Mouse (Mus musculus) neural tube, embryonic 11.5 days (tissue): Measurements from ENCODE around the gene Rtn1. TPM values are rescaled to one million over a fixed set of nuclear protein-coding genes. Genes with fewer than 3 reads are reported as not detected.
A peak's percentile ranks its signal among the peaks of the same experiment; 100 is the strongest.

Experiments
- ATAC-seq: fragments of 200-750 bp; cut with Nextera tagmentation; 2 replicates; pipeline ENCODE4 v1.8.0; 2017; ENCODE audit warnings: moderate number of reproducible peaks, mild to moderate bottlenecking, moderate TSS enrichment, moderate library complexity; ENCODE audit not compliant: insufficient read depth, low FRiP score, low TSS enrichment
- DNase-seq: peaks from one replicate; pipeline ENCODE4 v3.0.0-alpha.2; 2015; ENCODE audit warnings: low spot score
- H3K27ac ChIP-seq: fragments of 300-500 bp; sonication (generic); 2 replicates; pipeline ENCODE4 v1.5.1; 2014; ENCODE audit warnings: low read depth, mild to moderate bottlenecking, low read length
- H3K27me3 ChIP-seq: fragments of 300-500 bp; sonication (generic); 2 replicates; pipeline ENCODE4 v1.6.1; 2014; ENCODE audit warnings: mild to moderate bottlenecking, low read length, mixed read lengths; ENCODE audit not compliant: control insufficient read depth, insufficient read depth
- H3K36me3 ChIP-seq: fragments of 300-500 bp; sonication (generic); 2 replicates; pipeline ENCODE4 v1.6.1; 2014; ENCODE audit warnings: mild to moderate bottlenecking, low read length, moderate library complexity, mixed read lengths; ENCODE audit not compliant: control insufficient read depth, insufficient read depth
- H3K4me1 ChIP-seq: fragments of 300-500 bp; sonication (generic); 2 replicates; pipeline ENCODE4 v1.6.1; 2014; ENCODE audit warnings: low read length, mixed read lengths; ENCODE audit not compliant: control insufficient read depth, insufficient read depth
- H3K4me2 ChIP-seq: fragments of 300-500 bp; sonication (generic); 2 replicates; pipeline ENCODE4 v1.6.1; 2014; ENCODE audit warnings: low read depth, mild to moderate bottlenecking, moderate library complexity
- H3K4me3 ChIP-seq: fragments of 300-500 bp; sonication (generic); 2 replicates; pipeline ENCODE4 v1.5.1; 2014; ENCODE audit warnings: low read depth, low read length
- H3K9ac ChIP-seq: fragments of 300-500 bp; sonication (generic); 2 replicates; pipeline ENCODE4 v1.6.1; 2014; ENCODE audit warnings: mild to moderate bottlenecking, low read length
- H3K9me3 ChIP-seq: fragments of 300-500 bp; sonication (generic); 2 replicates; pipeline ENCODE4 v1.6.1; 2016; ENCODE audit warnings: low read length; ENCODE audit not compliant: control insufficient read depth
- WGBS: fragments of 180-500 bp; shearing (Covaris S2); extraction: QIAGEN DNeasy Blood & Tissue Kit; methylation state at CpG from one replicate; pipeline ENCODE4 v1.1.7; 2014; 5-methylcytosine and 5-hydroxymethylcytosine counted together
- polyA plus RNA-seq: library from polyadenylated mRNA; unstranded; fragments of >200 nt; fragmentation: Nextera tagmentation; extraction: Ambion mirVana; gene quantifications from 2 replicates; pipeline ENCODE4 v1.2.1, GENCODE M21; 2014

Gene Rtn1
- polyA plus RNA-seq, 1 experiment from 2014 or later = 504 TPM

DNA sequence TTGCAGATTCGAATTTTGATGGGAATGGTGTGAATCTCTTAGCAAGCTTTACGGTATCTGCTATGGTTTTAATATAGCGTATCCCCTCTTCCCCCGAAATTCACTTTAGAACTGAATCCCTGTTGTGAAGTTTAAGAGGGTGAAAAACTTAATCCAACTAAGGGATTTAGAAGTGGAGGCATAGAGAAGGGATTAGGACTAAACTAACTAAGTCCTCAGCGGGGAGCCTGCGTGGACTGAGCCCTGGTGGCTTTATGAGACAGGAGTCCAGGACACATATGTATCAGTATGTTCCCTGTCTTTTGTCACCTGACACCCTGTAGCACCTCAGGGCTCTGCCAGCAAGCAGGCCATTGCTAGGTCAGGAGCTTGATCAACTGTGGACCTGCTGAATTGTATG lies 181.1 kb downstream of the Rtn1 start:
- Histone ChIP-seq H3K9ac (no peak overlapping the region), H3K4me1 (0 out of 2 replicates have a peak, but pooled peaks cover 4% of the 10 kb centered on the region), H3K9me3 (no peaks in the 10 kb centered on the region), H3K27me3 (no peaks in the 10 kb centered on the region), H3K4me2 (no peak overlapping the region), H3K27ac (no peak overlapping the region), H3K4me3 (no peak overlapping the region), H3K36me3 (no peaks in the 10 kb centered on the region)
- WGBS = 88% methylated on average over 6 of the region's 6 CpGs
- DNase-seq = no peak
- no peak for ATAC-seq

DNA sequence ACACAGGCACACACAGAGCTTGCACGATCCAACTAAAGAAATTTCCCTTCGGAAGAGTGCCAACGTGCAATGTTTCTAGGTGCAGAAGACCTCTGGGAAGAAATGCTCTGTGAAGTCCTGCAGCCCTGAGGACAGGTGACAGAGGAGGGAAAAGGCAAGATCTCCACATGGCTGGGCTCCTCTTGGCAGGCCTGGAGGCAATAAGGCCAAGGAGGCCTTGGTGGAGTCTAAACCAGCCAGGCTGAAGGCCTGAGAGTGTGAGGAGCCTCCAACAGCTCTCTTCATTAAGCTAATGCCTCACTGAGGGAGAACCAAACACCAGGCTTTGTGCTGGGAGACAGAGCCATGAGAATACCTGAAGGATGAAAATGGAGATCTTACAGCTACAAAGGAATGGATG lies 183.5 kb downstream of the Rtn1 start:
- no peaks in the 10 kb centered on the region for H3K27me3 ChIP-seq
- no peak for ATAC-seq
- no peak overlapping the region for H3K27ac ChIP-seq
- no peak overlapping the region for H3K4me3 ChIP-seq
- no peak overlapping the region for H3K4me2 ChIP-seq
- 96% methylated on average over 3 of the region's 3 CpGs for WGBS
- DNase-seq = no peak
- H3K36me3 ChIP-seq = no peaks in the 10 kb centered on the region
- H3K4me1 ChIP-seq = no peaks in the 10 kb centered on the region
- no peak overlapping the region for H3K9ac ChIP-seq
- H3K9me3 ChIP-seq = no peaks in the 10 kb centered on the region

DNA sequence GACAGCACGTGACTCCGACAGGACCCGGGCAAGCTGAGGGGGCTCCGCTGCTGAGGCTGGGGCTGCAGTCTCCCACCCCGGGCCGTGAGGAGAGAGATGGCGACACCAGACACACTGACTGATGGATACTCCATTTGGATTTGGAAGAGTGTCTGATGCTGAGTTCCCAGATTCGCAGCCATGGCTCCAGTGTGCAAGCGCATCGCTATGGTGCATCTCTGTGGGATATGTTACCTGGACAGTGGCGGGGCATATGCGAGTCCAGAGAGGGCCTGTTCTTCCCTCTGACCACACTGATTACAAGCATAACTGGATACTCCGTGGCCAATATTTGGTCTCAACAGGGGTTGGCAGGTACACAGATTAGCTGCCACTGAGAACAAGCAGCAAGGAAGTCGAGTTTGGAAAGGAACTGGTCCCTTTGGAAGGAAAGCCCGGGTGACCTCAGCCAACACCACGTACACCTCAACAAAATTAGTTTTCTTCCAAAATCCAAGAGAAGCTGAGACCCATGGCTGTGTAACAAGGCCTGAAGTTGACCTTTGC lies 185.2 kb downstream of the Rtn1 start:
- Histone ChIP-seq H3K4me3 (no peak overlapping the region), H3K27me3 (no peaks in the 10 kb centered on the region), H3K36me3 (no peaks in the 10 kb centered on the region), H3K4me1 (no peaks in the 10 kb centered on the region), H3K9me3 (no peaks in the 10 kb centered on the region), H3K4me2 (no peak overlapping the region), H3K27ac (no peak overlapping the region), H3K9ac (no peak overlapping the region)
- ATAC-seq (no peak), DNase-seq (no peak)
- 92% methylated on average over 16 of the region's 16 CpGs for WGBS

DNA sequence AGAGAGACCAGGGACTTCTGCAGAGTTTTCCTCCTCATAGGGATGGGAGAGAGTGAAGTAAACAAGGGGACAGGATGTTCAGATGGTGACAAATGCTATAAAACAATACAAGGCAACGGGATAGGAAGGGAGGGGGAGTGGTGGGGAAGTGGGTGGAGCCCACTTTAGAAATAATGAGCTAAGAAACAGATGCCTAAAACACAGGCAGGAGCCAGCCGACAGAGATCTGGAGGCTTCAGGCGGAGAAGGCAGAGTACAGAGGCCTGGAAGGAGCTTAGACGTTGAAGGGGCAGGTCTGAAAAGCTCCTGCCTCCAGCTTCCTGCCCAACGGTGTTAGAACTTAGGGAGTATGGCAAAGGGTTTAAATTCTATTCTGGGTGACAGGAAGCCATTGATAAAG lies 195.3 kb downstream of the Rtn1 start:
- no peak overlapping the region for H3K4me3 ChIP-seq
- ATAC-seq (no peak), DNase-seq (no peak)
- no peak overlapping the region for H3K9ac ChIP-seq
- H3K4me1 ChIP-seq = no peaks in the 10 kb centered on the region
- H3K36me3 ChIP-seq = no peaks in the 10 kb centered on the region
- H3K27me3 ChIP-seq = no peaks in the 10 kb centered on the region
- no peak overlapping the region for H3K4me2 ChIP-seq
- no peak overlapping the region for H3K27ac ChIP-seq
- no peaks in the 10 kb centered on the region for H3K9me3 ChIP-seq
- 50% methylated on average over 5 of the region's 5 CpGs for WGBS

DNA sequence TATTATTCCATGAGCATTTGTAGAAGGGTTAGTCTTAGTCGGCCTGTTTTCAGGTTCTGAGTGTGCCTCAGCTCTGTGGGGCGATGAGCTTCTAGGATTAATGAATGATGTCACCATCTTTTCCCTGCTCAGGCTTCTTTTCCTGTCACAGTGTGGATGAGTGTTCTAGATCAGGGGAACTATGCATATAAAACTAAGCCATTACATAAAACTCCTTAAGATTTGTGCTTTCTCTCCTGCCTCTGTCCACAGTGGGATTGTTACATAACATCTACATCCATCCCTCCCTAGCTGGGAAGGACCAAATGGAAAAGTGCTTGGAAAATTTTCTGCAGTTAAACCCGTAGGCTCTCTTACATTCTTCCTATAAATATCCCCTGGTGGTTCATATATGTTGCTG lies 208.0 kb downstream of the Rtn1 start:
- Histone ChIP-seq H3K4me2 (no peak overlapping the region), H3K27me3 (no peaks in the 10 kb centered on the region), H3K4me3 (no peak overlapping the region), H3K36me3 (no peaks in the 10 kb centered on the region), H3K9me3 (no peaks in the 10 kb centered on the region), H3K4me1 (no peaks in the 10 kb centered on the region), H3K9ac (no peak overlapping the region), H3K27ac (no peak overlapping the region)
- DNase-seq (no peak), ATAC-seq (no peak)
- WGBS = 88% methylated on average over 3 of the region's 3 CpGs

DNA sequence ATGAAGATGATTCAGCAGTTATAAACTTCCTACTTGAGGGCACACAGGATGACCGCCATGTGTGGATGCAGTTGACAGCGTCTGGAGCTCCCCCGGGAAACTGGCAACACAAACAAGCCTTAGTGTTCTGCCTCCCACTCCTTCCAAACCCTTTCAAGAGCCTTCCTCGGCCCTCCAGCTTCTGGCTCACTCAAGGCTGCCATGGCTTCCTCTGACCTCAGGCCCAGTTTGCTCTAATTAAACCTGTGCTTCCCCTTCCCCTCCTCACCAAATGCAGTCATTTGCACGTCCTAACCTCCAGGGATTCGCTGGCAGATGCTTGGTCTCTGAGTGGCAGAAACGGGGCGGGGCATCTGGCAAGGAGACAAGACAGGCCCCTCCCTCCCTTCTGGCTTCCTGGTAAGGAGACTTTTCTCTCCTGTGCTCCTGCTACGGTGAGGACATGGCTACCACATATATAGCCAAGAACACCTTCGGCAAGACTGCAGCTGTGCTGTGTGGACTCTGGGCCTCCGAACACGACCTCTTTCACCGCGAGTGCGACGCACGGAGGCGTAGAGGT lies 210.8 kb downstream of the Rtn1 start:
- no peaks in the 10 kb centered on the region for H3K36me3 ChIP-seq
- no peaks in the 10 kb centered on the region for H3K4me1 ChIP-seq
- H3K9ac ChIP-seq = no peak overlapping the region
- H3K4me2 ChIP-seq = no peak overlapping the region
- peak; percentile 55 for DNase-seq
- ATAC-seq = no peak
- no peaks in the 10 kb centered on the region for H3K27me3 ChIP-seq
- H3K9me3 ChIP-seq = no peaks in the 10 kb centered on the region
- no peak overlapping the region for H3K27ac ChIP-seq
- WGBS = 55% methylated on average over 18 of the region's 18 CpGs
- no peak overlapping the region for H3K4me3 ChIP-seq

DNA sequence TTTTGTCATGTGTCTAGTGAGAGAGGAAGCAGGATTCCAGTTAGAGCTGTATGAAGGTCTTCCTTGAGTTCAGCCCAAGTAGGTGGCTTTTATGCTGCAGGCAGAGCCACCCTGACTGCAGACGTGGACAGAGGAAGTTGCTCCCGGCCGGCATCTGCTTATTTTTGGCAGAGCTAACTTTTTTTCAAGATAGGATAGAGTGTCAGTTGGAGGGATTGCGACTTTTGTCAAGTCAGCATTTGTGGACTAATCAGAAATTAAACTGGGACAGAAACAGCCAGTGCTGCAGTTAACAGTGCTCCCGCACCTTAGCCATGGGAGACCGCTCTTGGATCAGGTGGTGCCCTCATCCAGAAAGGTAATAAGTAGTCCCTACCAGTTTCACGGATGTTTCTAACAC lies 211.4 kb downstream of the Rtn1 start:
- Histone ChIP-seq H3K27me3 (no peaks in the 10 kb centered on the region), H3K9ac (no peak overlapping the region), H3K4me2 (no peak overlapping the region), H3K27ac (no peak overlapping the region), H3K4me1 (no peaks in the 10 kb centered on the region), H3K4me3 (no peak overlapping the region), H3K9me3 (no peaks in the 10 kb centered on the region), H3K36me3 (no peaks in the 10 kb centered on the region)
- 82% methylated on average over 7 of the region's 7 CpGs for WGBS
- no peak for DNase-seq
- ATAC-seq = no peak

DNA sequence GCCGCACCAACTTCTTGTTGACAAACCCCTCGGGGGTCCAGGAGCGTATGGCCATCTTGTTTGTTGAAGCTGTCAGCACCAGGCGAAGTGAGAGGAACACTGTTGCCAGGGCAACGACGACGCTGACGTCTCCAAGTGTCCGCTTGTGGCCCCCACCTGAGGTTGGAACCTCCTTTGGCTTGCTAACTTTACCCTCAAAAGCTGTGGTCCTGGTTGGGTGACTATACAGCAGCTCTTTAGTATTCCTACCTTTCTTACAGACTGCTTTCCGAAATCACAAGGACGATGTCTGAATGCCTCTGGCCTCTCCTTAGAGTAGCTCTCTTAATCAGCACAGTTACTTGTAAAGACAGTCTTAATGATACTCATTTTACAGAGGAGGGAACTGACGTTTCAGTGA lies 223.9 kb downstream of the Rtn1 start, which contains the start of gene Ccdc175:
Gene Ccdc175, minus strand, starts transcription at position 101 of the 400 bp plus-strand sequence.
- Histone ChIP-seq H3K4me1 (no peaks in the 10 kb centered on the region), H3K9ac (no peak within 1 kb of the TSS), H3K27ac (no peak within 1 kb of the TSS), H3K4me3 (no peak within 1 kb of the TSS), H3K9me3 (no peaks in the 10 kb centered on the region), H3K36me3 (no peaks in the 10 kb centered on the region), H3K27me3 (no peaks in the 10 kb centered on the region), H3K4me2 (no peak within 1 kb of the TSS)
- DNase-seq (no peak), ATAC-seq (no peak)
- WGBS = 79% methylated on average over 12 of the region's 12 CpGs

DNA sequence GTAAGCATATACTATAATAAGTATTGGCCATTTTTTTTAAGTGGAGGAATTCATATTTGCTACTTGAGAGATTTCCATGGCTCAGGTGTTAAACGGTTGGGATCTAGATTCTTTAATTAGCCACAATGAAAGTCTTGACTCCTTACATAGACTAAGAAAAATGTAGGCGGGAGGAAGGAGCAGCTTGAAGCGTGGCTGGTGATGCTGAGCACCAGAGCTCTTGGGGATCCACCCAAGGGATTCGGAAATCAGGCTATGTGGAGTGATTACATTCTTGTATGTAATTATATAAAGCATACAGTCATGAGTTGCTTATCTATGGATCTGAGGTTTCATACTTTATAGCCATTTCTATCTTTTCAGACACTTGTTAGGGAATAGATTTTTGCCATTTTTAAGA lies 229.3 kb downstream of the Rtn1 start:
- no peak overlapping the region for H3K4me3 ChIP-seq
- no peak overlapping the region for H3K27ac ChIP-seq
- ATAC-seq = no peak
- no peaks in the 10 kb centered on the region for H3K36me3 ChIP-seq
- WGBS = 88% methylated on average over 4 of the region's 4 CpGs
- no peak overlapping the region for H3K9ac ChIP-seq
- no peak overlapping the region for H3K4me2 ChIP-seq
- no peaks in the 10 kb centered on the region for H3K9me3 ChIP-seq
- no peak for DNase-seq
- H3K27me3 ChIP-seq = no peaks in the 10 kb centered on the region
- no peaks in the 10 kb centered on the region for H3K4me1 ChIP-seq
